Comparison of ENCODE assay signal across 18 mouse cellular contexts in genomic region chr8:48901668-48902406, GRCm38 (mm10).
"Had no signal": no experiment of that assay in that cellular context is flagged by ENCODE, and none has a peak within 500 bp of the region (broad histone marks: within the 10 kb centered on the region; RNA-seq: fewer than 3 reads in every experiment).

No protein-coding gene starts in this region.

- H3K9me3 ChIP-seq: limb, embryonic 15.5 days; liver, embryonic 13.5 days; midbrain, embryonic 12.5 days; neural tube, embryonic 13.5 days had no signal

- DNase-seq: kidney, adult 11 months; kidney, adult 9 months; kidney, postnatal 36 days; layer of hippocampus, adult 9-11 months; layer of hippocampus, postnatal 36 days; liver, embryonic 13.5 days; lung, adult 18-20 months; lung, postnatal 14 days; right cerebral cortex, adult 18-20 months; right cerebral cortex, postnatal 25 days; thymus, adult 2 months; thymus, postnatal 25 days had no signal

- ATAC-seq: hindbrain, postnatal 0 days; midbrain, embryonic 16.5 days had no signal

- H3K4me2 ChIP-seq: limb, embryonic 15.5 days; liver, embryonic 13.5 days; midbrain, embryonic 12.5 days; neural tube, embryonic 13.5 days had no signal

- H3K9ac ChIP-seq: limb, embryonic 15.5 days; liver, embryonic 13.5 days; midbrain, embryonic 12.5 days; neural tube, embryonic 13.5 days had no signal

- H3K36me3 ChIP-seq: limb, embryonic 15.5 days; liver, embryonic 13.5 days; midbrain, embryonic 12.5 days; neural tube, embryonic 13.5 days had no signal

- H3K4me1 ChIP-seq: limb, embryonic 15.5 days; liver, embryonic 13.5 days; midbrain, embryonic 12.5 days; neural tube, embryonic 13.5 days had no signal

- H3K27ac ChIP-seq: hindbrain, postnatal 0 days; kidney, postnatal 0 days; limb, embryonic 15.5 days; liver, embryonic 13.5 days; midbrain, embryonic 12.5 days; neural tube, embryonic 13.5 days had no signal

- H3K27me3 ChIP-seq: limb, embryonic 15.5 days; liver, embryonic 13.5 days; midbrain, embryonic 12.5 days; neural tube, embryonic 13.5 days had no signal

- H3K4me3 ChIP-seq: limb, embryonic 15.5 days; liver, embryonic 13.5 days; midbrain, embryonic 12.5 days; neural tube, embryonic 13.5 days had no signal
